Mouse (Mus musculus) stomach, embryonic 16.5 days (tissue): ENCODE measurements around the gene Tap2. TPM values are rescaled to one million over a fixed set of nuclear protein-coding genes. Genes with fewer than 3 reads are reported as not detected.

Source experiments
- ATAC-seq: fragments of 200-750 bp; cut with Nextera tagmentation; 2 replicates; pipeline ENCODE4 v1.8.0; 2017; ENCODE audit warnings: moderate number of reproducible peaks, moderate TSS enrichment; ENCODE audit not compliant: insufficient read depth, low FRiP score
- H3K27ac ChIP-seq: fragments of 300-500 bp; sonication (generic); 2 replicates; pipeline ENCODE4 v1.5.1; 2014; ENCODE audit warnings: low read length
- H3K27me3 ChIP-seq: fragments of 300-500 bp; sonication (generic); 2 replicates; pipeline ENCODE4 v1.6.1; 2014; ENCODE audit warnings: low read length, control low read depth, mixed read lengths; ENCODE audit not compliant: control insufficient read depth, insufficient read depth
- H3K36me3 ChIP-seq: fragments of 300-500 bp; sonication (generic); 2 replicates; pipeline ENCODE4 v1.6.1; 2014; ENCODE audit warnings: low read length; ENCODE audit not compliant: control insufficient read depth, insufficient read depth
- H3K4me1 ChIP-seq: fragments of 300-500 bp; sonication (generic); 2 replicates; pipeline ENCODE4 v1.6.1; 2014; ENCODE audit warnings: low read length, control low read depth, mixed read lengths; ENCODE audit not compliant: control insufficient read depth, insufficient read depth
- H3K4me2 ChIP-seq: fragments of 300-500 bp; sonication (generic); 2 replicates; pipeline ENCODE4 v1.6.1; 2014; ENCODE audit warnings: low read depth, low read length, mixed read lengths
- H3K4me3 ChIP-seq: fragments of 300-500 bp; sonication (generic); replicated peaks from 2 replicates; pipeline ENCODE4 v1.5.1; 2014; ENCODE audit warnings: mild to moderate bottlenecking, low read length
- H3K9ac ChIP-seq: fragments of 300-500 bp; sonication (generic); 2 replicates; pipeline ENCODE4 v1.6.1; 2014; ENCODE audit warnings: low read length
- H3K9me3 ChIP-seq: fragments of 300-500 bp; sonication (generic); replicated peaks from 2 replicates; pipeline ENCODE4 v1.6.1; 2016; ENCODE audit warnings: low read length, control low read depth; ENCODE audit not compliant: control insufficient read depth
- WGBS: fragments of 180-500 bp; shearing (Covaris S2); extraction: QIAGEN DNeasy Blood & Tissue Kit; methylation state at CpG from one replicate; pipeline ENCODE4 v1.1.7; 2014; 5-methylcytosine and 5-hydroxymethylcytosine counted together
- polyA plus RNA-seq: library from polyadenylated mRNA; unstranded; fragments of >200 nt; fragmentation: Nextera tagmentation; extraction: Ambion mirVana; gene quantifications from 2 replicates; pipeline ENCODE4 v1.2.1, GENCODE M21; 2015

Gene Tap2
- polyA plus RNA-seq, 1 experiment from 2014 or later = 7.1 TPM

- no peak overlapping the region for H3K4me2 ChIP-seq
- H3K27me3 ChIP-seq = no peaks in the 10 kb centered on the region; the same call in 1 of the 2 replicates
- no peak overlapping the region for H3K27ac ChIP-seq
- H3K9me3 ChIP-seq = no peaks in the 10 kb centered on the region
- H3K4me1 ChIP-seq = no peaks in the 10 kb centered on the region
- H3K36me3 ChIP-seq = no peaks in the 10 kb centered on the region
- H3K9ac ChIP-seq = no peak overlapping the region
- no peak overlapping the region for H3K4me3 ChIP-seq
- ATAC-seq = no peak; the same call in 1 of the 2 replicates
- WGBS = 38% methylated on average over 9 of the region's 9 CpGs
Observed at GRCm38 (mm10) chr17:34234926-34235325, 31.6 kb downstream of the Tap2 start.

- peaks cover 5% of the 10 kb centered on the region; the same call in 1 of the 2 replicates for H3K9me3 ChIP-seq
- no peak overlapping the region for H3K9ac ChIP-seq
- no peaks in the 10 kb centered on the region; the same call in 1 of the 2 replicates for H3K27me3 ChIP-seq
- H3K36me3 ChIP-seq = no peaks in the 10 kb centered on the region
- 66% methylated on average over 5 of the region's 5 CpGs for WGBS
- no peaks in the 10 kb centered on the region for H3K4me1 ChIP-seq
- no peak for ATAC-seq
- no peak overlapping the region for H3K4me3 ChIP-seq
- H3K4me2 ChIP-seq = no peak overlapping the region
- no peak overlapping the region for H3K27ac ChIP-seq
Observed at GRCm38 (mm10) chr17:34236691-34237090, 33.4 kb downstream of the Tap2 start.

DNA sequence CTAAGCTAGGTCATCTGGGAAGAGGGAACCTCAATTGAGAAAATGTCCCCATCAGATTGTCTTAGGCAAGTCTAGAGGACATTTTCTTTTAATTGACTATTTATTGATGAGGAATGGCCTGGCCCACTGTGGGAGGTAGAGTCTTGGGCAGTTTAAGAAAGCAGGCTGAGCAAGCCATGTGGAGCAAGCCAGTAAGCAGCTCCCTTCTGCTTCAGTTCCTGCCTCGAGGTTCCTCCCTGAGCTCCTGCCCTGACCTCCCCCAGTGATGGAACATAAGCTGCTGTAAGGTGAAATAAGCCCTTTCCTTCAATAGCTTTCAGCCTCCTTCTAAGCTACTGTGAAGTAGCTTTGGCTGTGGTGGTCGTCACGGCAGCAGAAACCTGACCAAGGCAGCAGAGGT is 34.4 kb downstream of the Tap2 start:
- Histone ChIP-seq H3K4me1 (no peaks in the 10 kb centered on the region), H3K9ac (no peak overlapping the region), H3K4me2 (no peak overlapping the region), H3K27ac (no peak overlapping the region), H3K9me3 (peaks cover 7% of the 10 kb centered on the region; the same call in 1 of the 2 replicates), H3K36me3 (no peaks in the 10 kb centered on the region), H3K27me3 (no peaks in the 10 kb centered on the region; the same call in 1 of the 2 replicates), H3K4me3 (no peak overlapping the region)
- 71% methylated on average over 3 of the region's 3 CpGs for WGBS
- no peak for ATAC-seq

DNA sequence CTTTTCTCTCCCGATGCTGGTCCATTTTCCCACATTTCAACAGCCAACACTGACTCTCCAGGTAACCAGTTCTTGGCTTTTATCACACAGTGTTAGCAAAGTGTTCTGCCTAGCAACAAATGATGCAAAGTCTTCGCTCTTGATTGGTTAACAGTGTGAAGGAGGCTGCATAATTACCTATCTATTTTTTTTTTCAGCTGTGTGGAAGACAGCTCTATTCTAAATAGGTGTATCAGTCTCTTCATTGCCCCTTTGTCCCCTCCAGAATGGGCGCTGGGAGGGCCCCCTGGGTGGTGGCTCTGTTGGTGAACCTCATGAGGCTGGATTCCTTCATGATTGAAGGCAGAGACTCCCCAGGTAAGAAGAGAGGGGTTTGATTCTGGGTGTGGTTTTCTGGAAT is 35.4 kb downstream of the Tap2 start, which contains the start of gene H2-Ob:
Gene H2-Ob, plus strand, starts transcription at position 198 of the 400 bp plus-strand sequence.
- no peak within 1 kb of the TSS for H3K9ac ChIP-seq
- no peak within 1 kb of the TSS; the same call in 1 of the 2 replicates for H3K27ac ChIP-seq
- H3K9me3 ChIP-seq = peaks cover 7% of the 10 kb centered on the region; the same call in 1 of the 2 replicates
- no peak within 1 kb of the TSS for H3K4me3 ChIP-seq
- no peaks in the 10 kb centered on the region; the same call in 1 of the 2 replicates for H3K27me3 ChIP-seq
- no peak for ATAC-seq
- H3K36me3 ChIP-seq = no peaks in the 10 kb centered on the region
- no peaks in the 10 kb centered on the region for H3K4me1 ChIP-seq
- 64% methylated on average over 3 of the region's 3 CpGs for WGBS
- no peak within 1 kb of the TSS for H3K4me2 ChIP-seq

GRCm38 (mm10) chr17:34239601-34240041 is 36.3 kb downstream of the Tap2 start:
- no peak overlapping the region for H3K4me3 ChIP-seq
- no peak overlapping the region for H3K9ac ChIP-seq
- H3K4me2 ChIP-seq = no peak overlapping the region
- no peaks in the 10 kb centered on the region for H3K36me3 ChIP-seq
- no peaks in the 10 kb centered on the region; the same call in 1 of the 2 replicates for H3K27me3 ChIP-seq
- H3K9me3 ChIP-seq = peaks cover 7% of the 10 kb centered on the region; the same call in 1 of the 2 replicates
- no peaks in the 10 kb centered on the region for H3K4me1 ChIP-seq
- ATAC-seq = no peak
- no peak overlapping the region; the same call in 1 of the 2 replicates for H3K27ac ChIP-seq
- WGBS = 44% methylated on average over 10 of the region's 10 CpGs

- H3K36me3 ChIP-seq = no peaks in the 10 kb centered on the region
- no peak overlapping the region for H3K4me3 ChIP-seq
- no peak for ATAC-seq
- WGBS = 68% methylated on average over 3 of the region's 3 CpGs
- no peak overlapping the region for H3K4me2 ChIP-seq
- no peak overlapping the region for H3K27ac ChIP-seq
- no peaks in the 10 kb centered on the region; the same call in 1 of the 2 replicates for H3K27me3 ChIP-seq
- no peaks in the 10 kb centered on the region for H3K4me1 ChIP-seq
- no peak overlapping the region for H3K9ac ChIP-seq
- H3K9me3 ChIP-seq = peaks cover 7% of the 10 kb centered on the region; the same call in 1 of the 2 replicates
Observed at GRCm38 (mm10) chr17:34240366-34240765, 37.0 kb downstream of the Tap2 start.

- H3K9ac ChIP-seq = no peak overlapping the region
- H3K4me1 ChIP-seq = no peaks in the 10 kb centered on the region
- WGBS = 73% methylated on average over 6 of the region's 6 CpGs
- peaks cover 7% of the 10 kb centered on the region; the same call in 1 of the 2 replicates for H3K9me3 ChIP-seq
- no peaks in the 10 kb centered on the region; the same call in 1 of the 2 replicates for H3K27me3 ChIP-seq
- ATAC-seq = no peak
- H3K4me3 ChIP-seq = no peak overlapping the region
- no peak overlapping the region for H3K27ac ChIP-seq
- no peak overlapping the region for H3K4me2 ChIP-seq
- no peaks in the 10 kb centered on the region for H3K36me3 ChIP-seq
Observed at GRCm38 (mm10) chr17:34240916-34241315, 37.6 kb downstream of the Tap2 start.

DNA sequence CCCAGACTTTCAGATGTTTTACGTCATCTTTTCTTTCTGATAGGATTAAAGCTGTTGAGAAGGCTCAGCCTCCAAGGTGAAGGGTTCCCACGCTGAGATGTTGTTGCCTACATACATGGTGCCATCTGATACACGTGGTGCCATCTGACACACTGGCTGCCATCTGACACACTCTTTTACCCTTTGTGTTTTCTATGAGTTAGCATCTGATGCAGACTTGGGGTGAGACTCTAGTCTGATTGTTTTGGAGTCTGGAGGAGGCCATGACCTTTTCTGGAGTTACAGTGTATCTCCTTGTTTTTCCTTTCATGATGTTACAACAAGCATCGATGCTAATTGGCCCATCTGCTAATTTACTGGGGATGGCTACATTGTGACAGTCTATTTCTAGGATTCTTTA is 41.3 kb downstream of the Tap2 start:
- Histone ChIP-seq H3K9me3 (peaks cover 7% of the 10 kb centered on the region; the same call in 1 of the 2 replicates), H3K4me1 (no peaks in the 10 kb centered on the region), H3K4me3 (no peak overlapping the region), H3K9ac (no peak overlapping the region), H3K27ac (no peak overlapping the region), H3K4me2 (no peak overlapping the region), H3K36me3 (no peaks in the 10 kb centered on the region), H3K27me3 (no peaks in the 10 kb centered on the region)
- no peak for ATAC-seq
- WGBS = 68% methylated on average over 4 of the region's 4 CpGs

DNA sequence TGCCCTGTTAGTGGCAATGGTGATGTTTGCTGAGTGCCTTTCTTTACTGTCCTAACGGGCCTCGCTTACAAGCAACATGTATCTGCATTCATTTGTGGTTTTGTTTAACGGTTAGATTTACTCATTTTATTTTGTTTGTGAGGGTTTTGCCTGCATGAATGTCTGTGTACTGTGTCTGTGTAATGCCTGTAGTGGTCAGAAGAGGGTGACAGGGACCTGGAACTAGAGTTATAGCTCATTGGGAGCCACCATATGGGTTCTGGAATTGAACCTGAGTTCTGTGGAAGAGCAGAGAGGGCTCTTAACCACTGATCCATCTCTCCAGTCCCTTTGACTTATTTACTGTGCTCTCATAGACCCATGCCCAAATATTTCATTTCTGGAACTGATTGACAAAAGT is 43.7 kb downstream of the Tap2 start:
- WGBS = 84% methylated on average over 3 of the region's 3 CpGs
- no peak overlapping the region for H3K4me2 ChIP-seq
- no peaks in the 10 kb centered on the region for H3K4me1 ChIP-seq
- H3K36me3 ChIP-seq = no peaks in the 10 kb centered on the region
- no peak for ATAC-seq
- no peaks in the 10 kb centered on the region for H3K9me3 ChIP-seq
- H3K27me3 ChIP-seq = no peaks in the 10 kb centered on the region
- H3K4me3 ChIP-seq = no peak overlapping the region
- no peak overlapping the region for H3K27ac ChIP-seq
- H3K9ac ChIP-seq = no peak overlapping the region
